Mouse (Mus musculus) kidney, adult 2 months (tissue): ENCODE data around the gene Gm28635. TPM values are rescaled to one million over a fixed set of nuclear protein-coding genes. Genes with fewer than 3 reads are reported as not detected.

Experiments
- DNase-seq: peaks from one replicate; pipeline ENCODE4 v3.0.0; 2021
- H3K27ac ChIP-seq: fragments of 200-500 bp; 2 replicates; pipeline ENCODE4 v1.5.1; 2012; ENCODE audit warnings: low read depth, low read length, control low read depth, inconsistent platforms; ENCODE audit not compliant: insufficient read depth
- H3K27me3 ChIP-seq: fragments of 200-500 bp; replicated peaks from 2 replicates; pipeline ENCODE4 v1.6.1; 2012; ENCODE audit warnings: mild to moderate bottlenecking, moderate library complexity, low read length, inconsistent platforms; ENCODE audit not compliant: control insufficient read depth, insufficient read depth
- H3K36me3 ChIP-seq: fragments of 200-500 bp; 2 replicates; pipeline ENCODE4 v1.6.1; 2012; ENCODE audit warnings: mild to moderate bottlenecking, moderate library complexity, low read length, inconsistent platforms; ENCODE audit not compliant: control insufficient read depth, insufficient read depth
- H3K4me1 ChIP-seq: fragments of 200-500 bp; 2 replicates; pipeline ENCODE4 v1.6.1; 2011; ENCODE audit warnings: low read length; ENCODE audit not compliant: control insufficient read depth, insufficient read depth
- H3K4me3 ChIP-seq: fragments of 200-500 bp; 2 replicates; pipeline ENCODE4 v1.5.1; 2011; ENCODE audit warnings: mild to moderate bottlenecking, low read depth, low read length, control low read depth; ENCODE audit not compliant: insufficient read depth
- CTCF ChIP-seq: fragments of 200-500 bp; conservative IDR thresholded peaks from 2 replicates; pipeline ENCODE4 v1.5.1; 2011; ENCODE audit warnings: low read depth, mild to moderate bottlenecking, control low read depth, low read length, moderate library complexity, mixed read lengths; ENCODE audit not compliant: insufficient read depth, insufficient read length
- POLR2A ChIP-seq: fragments of 200-500 bp; IDR thresholded peaks from one replicate; pipeline ENCODE4 v1.6.1; 2011; ENCODE audit warnings: low read depth, low read length, control low read depth
- WGBS: fragments of 180-500 bp; shearing (Covaris S2); methylation state at CpG from one replicate; pipeline ENCODE4 v1.1.7; 2018; 5-methylcytosine and 5-hydroxymethylcytosine counted together
- polyA plus RNA-seq: library from polyadenylated mRNA; depleted of rRNA; stranded (reverse); fragments of >200 nt; gene quantifications from 2 replicates; pipeline ENCODE4 v1.2.3, GENCODE M21; 2012

Gene Gm28635
- polyA plus RNA-seq, 1 experiment = not detected

DNA sequence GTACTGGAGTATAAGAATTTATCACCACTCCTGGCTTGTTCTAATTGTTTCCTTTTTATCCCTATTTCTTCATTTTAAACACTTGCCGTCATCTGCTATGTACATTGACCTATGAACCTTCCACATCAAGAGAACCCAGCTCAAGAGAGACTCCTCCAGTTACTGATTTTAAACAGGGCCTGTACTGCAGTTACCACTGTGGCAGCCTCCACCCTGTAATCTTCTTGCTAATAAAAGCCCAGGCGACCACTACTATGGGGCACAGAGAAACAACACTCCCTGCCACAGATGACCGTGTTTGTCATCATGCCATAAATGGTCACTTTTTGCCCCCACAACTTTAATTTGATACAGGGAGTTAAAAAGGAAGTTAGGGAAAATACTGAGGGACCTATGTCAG is 50.8 kb downstream of the Gm28635 start:
- Histone ChIP-seq H3K27ac (peak overlapping the region; percentile 60), H3K27me3 (no peaks in the 10 kb centered on the region), H3K4me1 (peaks cover 38% of the 10 kb centered on the region), H3K36me3 (no peaks in the 10 kb centered on the region; the same call in 1 of the 2 replicates), H3K4me3 (no peak overlapping the region)
- no peak for DNase-seq
- 25% methylated on average over 3 of the region's 3 CpGs for WGBS
- no peak for TF ChIP-seq CTCF
- TF ChIP-seq POLR2A = no peak

DNA sequence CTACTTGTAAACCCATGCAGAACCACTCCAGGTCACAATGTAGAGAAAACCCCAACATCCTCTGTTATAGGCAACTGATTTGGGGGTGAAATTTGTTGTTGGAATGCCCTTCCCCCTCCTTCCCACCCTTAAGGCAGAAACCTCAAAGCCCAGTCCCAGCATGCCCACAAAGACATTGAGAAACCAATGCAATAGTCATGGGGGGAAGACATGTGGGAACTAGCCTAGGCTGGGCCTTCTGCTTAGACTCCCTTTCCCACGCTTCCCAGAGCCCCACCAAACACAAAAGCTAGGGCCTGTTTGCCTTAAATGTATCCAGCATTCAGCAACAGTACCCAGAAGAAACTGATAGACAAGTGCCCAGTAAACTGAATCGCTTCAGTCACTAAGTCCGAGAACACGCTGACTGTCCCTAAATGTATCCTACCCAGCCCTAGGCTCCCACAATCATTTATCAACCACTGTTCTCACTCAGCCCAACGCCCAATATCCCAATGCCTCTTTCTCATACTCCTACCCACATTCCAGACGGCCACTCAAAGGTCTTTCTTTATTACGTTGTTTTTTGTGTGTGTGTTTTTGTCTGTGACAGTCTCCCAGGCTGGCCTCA is 51.4 kb downstream of the Gm28635 start:
- peak overlapping the region; percentile 7; the same call in 1 of the 2 replicates for H3K27ac ChIP-seq
- H3K27me3 ChIP-seq = no peaks in the 10 kb centered on the region
- DNase-seq = no peak
- H3K36me3 ChIP-seq = no peaks in the 10 kb centered on the region; the same call in 1 of the 2 replicates
- no peak for TF ChIP-seq CTCF
- no peak for TF ChIP-seq POLR2A
- H3K4me3 ChIP-seq = no peak overlapping the region
- WGBS = 34% methylated on average over 7 of the region's 7 CpGs
- H3K4me1 ChIP-seq = peaks cover 34% of the 10 kb centered on the region

GRCm38 (mm10) chr2:84624201-84624600 is 53.6 kb downstream of the Gm28635 start:
- TF ChIP-seq CTCF = no peak
- TF ChIP-seq POLR2A = no peak
- Histone ChIP-seq H3K27ac (peak overlapping the region; percentile 29), H3K36me3 (peaks cover 5% of the 10 kb centered on the region), H3K4me1 (peaks cover 40% of the 10 kb centered on the region), H3K4me3 (no peak overlapping the region), H3K27me3 (no peaks in the 10 kb centered on the region)
- WGBS = 92% methylated on average over 17 of the region's 17 CpGs
- no peak for DNase-seq

DNA sequence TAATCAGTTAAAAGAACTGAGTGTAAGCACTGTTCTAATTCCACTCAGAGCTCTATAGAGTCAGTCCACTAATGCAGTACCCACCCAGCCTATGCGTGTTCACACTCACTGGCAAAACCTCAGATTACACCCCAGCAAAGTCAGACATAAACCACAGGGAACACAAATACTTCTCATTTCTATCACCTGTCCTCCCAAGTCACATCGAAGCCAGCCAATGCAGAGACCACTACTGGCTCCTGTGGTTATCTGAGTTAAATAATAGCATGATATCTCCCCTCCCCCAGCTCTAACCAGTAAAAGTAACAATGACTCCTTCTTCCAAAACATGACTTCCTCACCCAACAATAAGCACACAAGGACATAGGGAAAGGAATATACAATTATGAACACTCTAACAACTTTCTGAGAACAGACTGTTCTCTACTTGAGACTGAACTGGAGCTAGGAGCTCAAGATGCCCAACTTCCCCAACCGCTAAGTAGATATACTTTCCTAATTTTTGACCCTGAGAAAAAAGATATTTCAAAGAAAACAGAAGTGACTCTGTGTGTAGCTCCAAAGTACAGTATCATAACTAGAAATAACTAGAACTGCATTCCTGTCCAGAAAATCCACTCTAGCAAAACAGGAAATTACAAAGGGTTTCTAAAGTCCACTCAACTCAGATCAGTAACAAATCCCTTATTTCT is 54.3 kb downstream of the Gm28635 start:
- 57% methylated on average over 3 of the region's 3 CpGs for WGBS
- H3K36me3 ChIP-seq = peaks cover 6% of the 10 kb centered on the region
- H3K27ac ChIP-seq = peak overlapping the region; percentile 29
- no peak overlapping the region for H3K4me3 ChIP-seq
- H3K27me3 ChIP-seq = no peaks in the 10 kb centered on the region
- peaks cover 42% of the 10 kb centered on the region for H3K4me1 ChIP-seq
- DNase-seq = no peak
- TF ChIP-seq CTCF (no peak), POLR2A (no peak)

DNA sequence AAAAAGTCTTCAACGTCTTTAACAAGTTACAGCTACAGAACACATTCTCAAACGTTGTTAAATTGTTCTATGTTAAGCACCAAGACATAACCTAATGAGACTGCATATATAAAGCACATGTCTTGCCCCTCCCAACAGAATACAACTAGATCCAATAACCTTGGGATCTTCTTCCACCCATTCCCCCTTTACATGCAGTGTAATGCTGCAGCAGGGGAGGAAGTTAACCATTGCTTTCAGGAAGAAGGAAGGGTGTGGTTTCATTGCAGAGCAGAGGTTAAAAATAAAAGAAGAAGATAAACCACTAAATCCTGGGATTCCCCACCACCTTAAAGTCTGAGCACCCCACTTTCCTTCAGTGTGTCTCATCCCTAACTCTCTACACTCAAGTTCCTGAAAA is 55.2 kb downstream of the Gm28635 start:
- H3K27ac ChIP-seq = peak overlapping the region; percentile 82
- TF ChIP-seq POLR2A (no peak), CTCF (no peak)
- H3K27me3 ChIP-seq = no peaks in the 10 kb centered on the region
- no peak overlapping the region for H3K4me3 ChIP-seq
- peaks cover 6% of the 10 kb centered on the region for H3K36me3 ChIP-seq
- peaks cover 39% of the 10 kb centered on the region for H3K4me1 ChIP-seq
- no peak for DNase-seq
- WGBS = 49% methylated on average over 2 of the region's 2 CpGs

- no peak for DNase-seq
- H3K27ac ChIP-seq = 0 out of 2 replicates have a peak overlapping the region, but pooled peaks have one; percentile 23
- no peak for TF ChIP-seq POLR2A
- TF ChIP-seq CTCF = no peak
- WGBS = 93% methylated on average over 21 of the region's 21 CpGs
- peaks cover 24% of the 10 kb centered on the region for H3K4me1 ChIP-seq
- peaks cover 13% of the 10 kb centered on the region for H3K36me3 ChIP-seq
- no peak overlapping the region for H3K4me3 ChIP-seq
- no peaks in the 10 kb centered on the region for H3K27me3 ChIP-seq
Measured at GRCm38 (mm10) chr2:84619646-84620340, 58.0 kb downstream of the Gm28635 start.

GRCm38 (mm10) chr2:84618914-84619313 is 58.9 kb downstream of the Gm28635 start:
- DNase-seq = peak; percentile 74
- no peak for TF ChIP-seq POLR2A
- TF ChIP-seq CTCF = no peak
- peaks cover 18% of the 10 kb centered on the region for H3K4me1 ChIP-seq
- 23% methylated on average over 2 of the region's 2 CpGs for WGBS
- H3K27me3 ChIP-seq = no peaks in the 10 kb centered on the region
- no peak overlapping the region for H3K4me3 ChIP-seq
- H3K36me3 ChIP-seq = peaks cover 15% of the 10 kb centered on the region
- peak overlapping the region; percentile 96 for H3K27ac ChIP-seq
